Mouse (Mus musculus): ENCODE measurements around the gene Eif4a1. TPM values are rescaled to one million over a fixed set of nuclear protein-coding genes. Genes with fewer than 3 reads are reported as not detected.

Eif4a1 gene
- polyA plus RNA-seq, 1 experiment, result 540 TPM

GRCm38 (mm10) chr11:69695361-69696181, 23.3 kb upstream of the Eif4a1 start, which contains the start of the genes Tnfsf12 and Tnfsfm13:
Tnfsf12 (minus strand) TSS chr11:69695849.
Tnfsfm13 (minus strand) TSS chr11:69696098.
- WGBS, result 11% methylated on average over 41 of the region's 41 CpGs
- TF ChIP-seq POLR2A (IDR thresholded peaks at IDR 0.05; ENCODE audit: borderline replicate concordance, control insufficient read depth, low read depth, low read length) (peak; percentile 58; the same call in 1 of the 2 replicates), CTCF (IDR thresholded peaks at IDR 0.05; ENCODE audit: control insufficient read depth, insufficient read depth, low read length) (no peak)
- peak within 1 kb of the TSS; percentile 86 for H3K27ac ChIP-seq (ENCODE audit: control insufficient read depth, insufficient read depth, low read depth, low read length, poor library complexity)
- H3K4me3 ChIP-seq (replicated peaks; ENCODE audit: control insufficient read depth, low read depth, low read length), result peak within 1 kb of the TSS; percentile 43
- H3K4me1 ChIP-seq (ENCODE audit: control insufficient read depth, insufficient read depth, low read length), result peaks cover 1% of the 10 kb centered on the region; the same call in 1 of the 2 replicates

- Histone ChIP-seq H3K27ac (ENCODE audit: control insufficient read depth, insufficient read depth, low read depth, low read length, poor library complexity) (peak overlapping the region; percentile 50; the same call in 1 of the 2 replicates), H3K4me1 (ENCODE audit: control insufficient read depth, insufficient read depth, low read length) (peaks cover 1% of the 10 kb centered on the region; the same call in 1 of the 2 replicates), H3K4me3 (replicated peaks; ENCODE audit: control insufficient read depth, low read depth, low read length) (peak overlapping the region; percentile 43)
- no peak for TF ChIP-seq CTCF (IDR thresholded peaks at IDR 0.05; ENCODE audit: control insufficient read depth, insufficient read depth, low read length)
- TF ChIP-seq POLR2A (IDR thresholded peaks at IDR 0.05; ENCODE audit: borderline replicate concordance, control insufficient read depth, low read depth, low read length), result no peak
- WGBS, result 67% methylated on average over 6 of the region's 6 CpGs
These were observed 22.8 kb upstream of the Eif4a1 start for GRCm38 (mm10) chr11:69695046-69695360.

- Histone ChIP-seq H3K4me3 (replicated peaks; ENCODE audit: control insufficient read depth, low read depth, low read length) (no peak overlapping the region), H3K4me1 (ENCODE audit: control insufficient read depth, insufficient read depth, low read length) (peaks cover 1% of the 10 kb centered on the region; the same call in 1 of the 2 replicates), H3K27ac (ENCODE audit: control insufficient read depth, insufficient read depth, low read depth, low read length, poor library complexity) (no peak overlapping the region)
- TF ChIP-seq POLR2A (IDR thresholded peaks at IDR 0.05; ENCODE audit: borderline replicate concordance, control insufficient read depth, low read depth, low read length), result no peak
- TF ChIP-seq CTCF (IDR thresholded peaks at IDR 0.05; ENCODE audit: control insufficient read depth, insufficient read depth, low read length), result no peak
- 66% methylated on average over 11 of the region's 11 CpGs for WGBS
These were observed 21.3 kb upstream of the Eif4a1 start for GRCm38 (mm10) chr11:69693421-69693965.

- Histone ChIP-seq H3K4me1 (ENCODE audit: control insufficient read depth, insufficient read depth, low read length) (peaks cover 1% of the 10 kb centered on the region; the same call in 1 of the 2 replicates), H3K4me3 (replicated peaks; ENCODE audit: control insufficient read depth, low read depth, low read length) (no peak overlapping the region), H3K27ac (ENCODE audit: control insufficient read depth, insufficient read depth, low read depth, low read length, poor library complexity) (no peak overlapping the region)
- 83% methylated on average over 6 of the region's 6 CpGs for WGBS
- TF ChIP-seq CTCF (IDR thresholded peaks at IDR 0.05; ENCODE audit: control insufficient read depth, insufficient read depth, low read length) (no peak), POLR2A (IDR thresholded peaks at IDR 0.05; ENCODE audit: borderline replicate concordance, control insufficient read depth, low read depth, low read length) (no peak)
These were observed 20.6 kb upstream of the Eif4a1 start for GRCm38 (mm10) chr11:69692863-69693262.

- Histone ChIP-seq H3K27ac (ENCODE audit: control insufficient read depth, insufficient read depth, low read depth, low read length, poor library complexity) (no peak overlapping the region), H3K4me3 (replicated peaks; ENCODE audit: control insufficient read depth, low read depth, low read length) (no peak overlapping the region), H3K4me1 (ENCODE audit: control insufficient read depth, insufficient read depth, low read length) (peaks cover 1% of the 10 kb centered on the region; the same call in 1 of the 2 replicates)
- WGBS, result 45% methylated on average over 9 of the region's 9 CpGs
- TF ChIP-seq CTCF (IDR thresholded peaks at IDR 0.05; ENCODE audit: control insufficient read depth, insufficient read depth, low read length) (no peak), POLR2A (IDR thresholded peaks at IDR 0.05; ENCODE audit: borderline replicate concordance, control insufficient read depth, low read depth, low read length) (no peak)
These were observed 20.1 kb upstream of the Eif4a1 start for GRCm38 (mm10) chr11:69692196-69692811.

- H3K27ac ChIP-seq (ENCODE audit: control insufficient read depth, insufficient read depth, low read depth, low read length, poor library complexity), result no peak overlapping the region
- TF ChIP-seq CTCF (IDR thresholded peaks at IDR 0.05; ENCODE audit: control insufficient read depth, insufficient read depth, low read length), result no peak
- TF ChIP-seq POLR2A (IDR thresholded peaks at IDR 0.05; ENCODE audit: borderline replicate concordance, control insufficient read depth, low read depth, low read length), result no peak
- WGBS, result 94% methylated on average over 1 of the region's 1 CpGs
These were observed 17.7 kb upstream of the Eif4a1 start for GRCm38 (mm10) chr11:69689891-69690290.

GRCm38 (mm10) chr11:69687061-69687460, 14.8 kb upstream of the Eif4a1 start:
- Histone ChIP-seq H3K4me1 (ENCODE audit: control insufficient read depth, insufficient read depth, low read length) (peaks cover 3% of the 10 kb centered on the region), H3K4me3 (replicated peaks; ENCODE audit: control insufficient read depth, low read depth, low read length) (no peak overlapping the region), H3K27ac (ENCODE audit: control insufficient read depth, insufficient read depth, low read depth, low read length, poor library complexity) (no peak overlapping the region)
- TF ChIP-seq POLR2A (IDR thresholded peaks at IDR 0.05; ENCODE audit: borderline replicate concordance, control insufficient read depth, low read depth, low read length), result no peak
- WGBS, result 85% methylated on average over 5 of the region's 5 CpGs

More at GRCm38 (mm10) chr11:69689891-69690290, 17.7 kb upstream of the Eif4a1 start:
- Histone ChIP-seq H3K4me1 (ENCODE audit: control insufficient read depth, insufficient read depth, low read length) (peaks cover 3% of the 10 kb centered on the region), H3K4me3 (replicated peaks; ENCODE audit: control insufficient read depth, low read depth, low read length) (no peak overlapping the region)

- 42% methylated on average over 4 of the region's 4 CpGs for WGBS
- H3K4me1 ChIP-seq (ENCODE audit: control insufficient read depth, insufficient read depth, low read length), result peaks cover 3% of the 10 kb centered on the region
- no peak overlapping the region for H3K4me3 ChIP-seq (replicated peaks; ENCODE audit: control insufficient read depth, low read depth, low read length)
- no peak overlapping the region for H3K27ac ChIP-seq (ENCODE audit: control insufficient read depth, insufficient read depth, low read depth, low read length, poor library complexity)
- TF ChIP-seq CTCF (IDR thresholded peaks at IDR 0.05; ENCODE audit: control insufficient read depth, insufficient read depth, low read length) (no peak), POLR2A (IDR thresholded peaks at IDR 0.05; ENCODE audit: borderline replicate concordance, control insufficient read depth, low read depth, low read length) (no peak)
These were observed 14.2 kb upstream of the Eif4a1 start for GRCm38 (mm10) chr11:69686377-69686776.

Measured in bone marrow, adult 2 months (tissue).